Mouse (Mus musculus) CD4-positive, CD25-positive, alpha-beta regulatory T cell, adult 4 months (primary cell): ENCODE measurements around the gene 1700074P13Rik. TPM values are rescaled to one million over a fixed set of nuclear protein-coding genes. Genes with fewer than 3 reads are reported as not detected.
"Not testable (repeated sequence)": the region's sequence is repeated elsewhere in the genome, so short reads cannot be mapped to it uniquely, and the experiment has no call there.

Experiments
- ATAC-seq: one replicate; pipeline ENCODE4 v1.8.0; 2017
- polyA plus RNA-seq, 2 experiments: library from polyadenylated mRNA; unstranded; fragments of 100-300 nt; shearing (Covaris generic); gene quantifications; one replicate each; pipeline ENCODE4 v1.2.1; 2017

The 1700074P13Rik gene
- not detected for polyA plus RNA-seq

DNA sequence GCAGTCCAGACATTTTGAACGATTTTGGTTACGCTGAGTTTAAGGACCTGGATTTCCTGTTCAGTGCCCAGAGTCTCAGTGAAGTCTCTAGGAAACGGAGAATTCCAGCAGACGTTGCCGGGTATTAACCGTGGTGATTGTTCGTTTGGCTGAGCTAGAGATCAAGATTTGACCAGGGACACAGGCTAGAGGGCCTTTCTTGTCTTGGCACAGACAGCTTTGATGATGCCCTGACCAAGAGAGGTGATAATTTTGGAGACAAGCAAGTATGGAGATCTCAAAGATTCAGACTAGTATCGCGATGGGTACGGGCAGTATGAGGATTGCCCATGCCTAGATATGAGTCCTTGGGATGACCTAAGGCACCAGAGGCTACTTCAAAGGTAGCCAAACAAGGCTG lies at the start of gene 1700074P13Rik:
TSS of gene 1700074P13Rik (minus strand) at position 101 of the 400 bp plus-strand sequence.
- no peak for ATAC-seq

GRCm38 (mm10) chr6:40964454-40964853 lies 24.1 kb upstream of the 1700074P13Rik start, which contains the start of gene 1810009J06Rik:
Gene 1810009J06Rik (plus strand): TSS chr6:40964754.
- ATAC-seq = not testable (repeated sequence)

- no peak for ATAC-seq
Observed at GRCm38 (mm10) chr6:40953716-40954115, 13.4 kb upstream of the 1700074P13Rik start.

- no peak for ATAC-seq
Observed at GRCm38 (mm10) chr6:40951770-40952169, 11.4 kb upstream of the 1700074P13Rik start, which contains the start of gene Gm4744. Gene Gm4744 (minus strand): TSS chr6:40951870.

- no peak for ATAC-seq
Observed at GRCm38 (mm10) chr6:40919954-40920353, 20.4 kb downstream of the 1700074P13Rik start.

DNA sequence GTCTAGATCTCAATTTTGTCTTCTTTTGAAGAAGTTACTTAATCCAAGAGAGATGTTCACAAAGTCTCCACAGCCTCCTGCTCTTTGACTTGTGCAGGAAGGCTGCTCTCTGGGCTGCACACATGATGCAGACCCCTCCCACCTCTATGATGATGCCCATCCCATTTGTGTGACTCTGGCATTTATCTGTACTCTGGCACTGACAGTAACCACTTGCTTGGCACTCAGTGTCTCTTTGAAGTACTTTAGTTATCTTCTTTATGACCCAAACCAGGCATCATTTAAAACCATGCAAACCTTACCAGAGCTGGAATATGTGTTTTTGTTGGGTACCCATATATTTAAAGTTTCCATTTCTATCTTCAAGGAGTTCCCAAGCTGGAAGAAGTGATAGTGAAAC lies 40.1 kb downstream of the 1700074P13Rik start, which contains the start of gene Prss58:
TSS of gene Prss58 (minus strand) at position 101 of the 400 bp plus-strand sequence.
- no peak for ATAC-seq

- no peak for ATAC-seq
Observed at GRCm38 (mm10) chr6:40894716-40895115, 45.6 kb downstream of the 1700074P13Rik start.

DNA sequence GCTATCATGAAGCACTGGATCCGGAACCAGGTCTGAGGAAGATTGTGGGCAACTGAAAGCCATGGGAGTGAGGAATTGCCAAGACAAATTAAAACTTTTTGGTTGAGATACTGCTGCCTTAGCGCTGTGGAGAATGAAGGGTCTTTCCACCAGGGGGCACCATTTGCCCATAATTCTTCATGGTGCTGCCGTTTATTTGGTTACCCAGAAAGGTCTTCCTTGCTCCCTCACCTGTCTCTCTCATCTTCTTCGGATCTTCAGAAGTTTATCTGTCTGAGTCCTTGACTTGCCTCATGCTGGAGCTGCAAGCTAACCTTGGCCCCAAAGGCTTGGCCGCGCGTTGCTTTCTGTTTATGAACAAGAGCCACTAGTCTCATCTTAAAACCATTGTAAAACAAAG lies 46.8 kb downstream of the 1700074P13Rik start:
- ATAC-seq = no peak

DNA sequence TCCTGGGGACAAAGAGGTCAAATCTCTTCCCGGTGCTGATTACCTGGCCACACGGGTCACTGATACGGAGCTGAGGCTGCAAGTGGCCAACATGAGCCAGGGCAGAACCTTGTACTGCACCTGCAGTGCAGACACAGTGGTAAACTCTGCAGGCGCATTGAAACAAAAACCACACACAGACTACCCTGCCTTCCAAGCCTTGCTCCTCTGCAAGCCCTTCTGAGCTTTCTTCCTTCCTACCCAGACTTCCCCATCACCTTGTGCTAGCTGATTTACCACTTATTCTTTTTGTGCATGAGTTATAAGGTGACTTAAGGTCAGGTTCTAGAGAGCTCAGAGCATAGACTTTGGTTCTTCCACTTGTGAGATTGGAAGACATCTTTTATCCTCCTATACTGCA lies 48.6 kb downstream of the 1700074P13Rik start:
- ATAC-seq = no peak

GRCm38 (mm10) chr6:40890973-40891372 lies 49.4 kb downstream of the 1700074P13Rik start:
- peak; percentile 88 for ATAC-seq

DNA sequence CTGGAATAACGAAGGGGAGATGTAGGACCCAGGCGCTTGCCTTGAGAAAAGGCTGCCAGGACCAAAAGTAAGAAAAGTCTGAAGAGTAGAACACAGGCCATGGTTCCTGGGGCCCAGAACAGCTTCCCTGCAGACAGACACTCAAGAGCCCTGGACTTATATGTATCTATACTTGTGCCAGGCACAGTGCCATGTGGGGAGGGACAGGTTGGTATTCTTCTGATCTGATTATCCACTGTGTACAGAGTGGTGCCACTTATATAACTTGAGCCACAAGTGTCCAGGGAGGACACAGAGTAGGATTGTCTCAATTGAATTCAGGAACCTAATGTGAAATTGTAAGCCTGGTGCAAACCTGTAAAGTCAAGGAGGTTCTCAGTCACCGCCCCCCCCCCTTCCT lies 53.0 kb downstream of the 1700074P13Rik start, which contains the start of gene Moxd2:
TSS of gene Moxd2 (minus strand) at position 101 of the 400 bp plus-strand sequence.
- ATAC-seq = no peak

Other genes with a start within 250 kb of the 1700074P13Rik start
- gene Moxd2, start 53.1 kb downstream of the 1700074P13Rik start, polyA plus RNA-seq = under 1 TPM; 0.33 to 0.46 TPM
- not detected for gene Prss58, start 40.2 kb downstream of the 1700074P13Rik start, polyA plus RNA-seq
- gene Gm4744, start 11.3 kb upstream of the 1700074P13Rik start, polyA plus RNA-seq = not detected
- 1 to 10 TPM in 1 of 2 experiments, not detected in 1; 1.0 TPM for gene 1810009J06Rik, start 24.2 kb upstream of the 1700074P13Rik start, polyA plus RNA-seq
- not detected for gene Gm2663, start 58.9 kb upstream of the 1700074P13Rik start, polyA plus RNA-seq
- not detected for gene 2210010C04Rik, start 95.0 kb upstream of the 1700074P13Rik start, polyA plus RNA-seq